Mouse (Mus musculus): ENCODE data around the gene Tnnc2. TPM values are rescaled to one million over a fixed set of nuclear protein-coding genes. Genes with fewer than 3 reads are reported as not detected.

Tnnc2 gene
- polyA plus RNA-seq (2014; fragmentation: Illumina TruSeq; extraction: RNeasy Lipid Tissue Mini Kit (QIAGEN cat#74804); ENCODE audit: low read depth, low replicate concordance) = not detected

GRCm38 (mm10) chr2:164779481-164780086 lies at the start of gene Tnnc2:
Gene Tnnc2 (minus strand): TSS chr2:164779967.

GRCm38 (mm10) chr2:164828437-164828836 lies 48.7 kb upstream of the Tnnc2 start, which contains the start of gene Spata25:
Gene Spata25 (minus strand): TSS chr2:164828537.

GRCm38 (mm10) chr2:164822636-164823165 lies 42.9 kb upstream of the Tnnc2 start, which contains the start of gene Zswim1:
Gene Zswim1 (plus strand): TSS chr2:164822686.

GRCm38 (mm10) chr2:164804533-164805331 lies 25.0 kb upstream of the Tnnc2 start, which contains the start of the genes Acot8 and Zswim3:
Gene Acot8 (minus strand): TSS chr2:164804882.
Gene Zswim3 (plus strand): TSS chr2:164805098.

GRCm38 (mm10) chr2:164785481-164786387 lies 6.0 kb upstream of the Tnnc2 start, which contains the start of gene Snx21:
Gene Snx21 (plus strand): TSS chr2:164785823.

GRCm38 (mm10) chr2:164769258-164770037 lies 10.3 kb downstream of the Tnnc2 start, which contains the start of gene Ube2c:
Gene Ube2c (plus strand): TSS chr2:164769898.

GRCm38 (mm10) chr2:164745843-164746479 lies 33.8 kb downstream of the Tnnc2 start, which contains the start of the genes Wfdc3 and Dnttip1:
Gene Wfdc3 (minus strand): TSS chr2:164745931.
Gene Dnttip1 (plus strand): TSS chr2:164745983.

Other genes with a start within 250 kb of the Tnnc2 start
- gene Wfdc2, start 217.6 kb downstream of the Tnnc2 start, polyA plus RNA-seq (2014; fragmentation: Illumina TruSeq; extraction: RNeasy Lipid Tissue Mini Kit (QIAGEN cat#74804); ENCODE audit: low read depth, low replicate concordance) = 19.6 TPM
- gene Spint3, start 206.5 kb downstream of the Tnnc2 start, polyA plus RNA-seq (2014; fragmentation: Illumina TruSeq; extraction: RNeasy Lipid Tissue Mini Kit (QIAGEN cat#74804); ENCODE audit: low read depth, low replicate concordance) = not detected
- gene Wfdc6a, start 194.5 kb downstream of the Tnnc2 start, polyA plus RNA-seq (2014; fragmentation: Illumina TruSeq; extraction: RNeasy Lipid Tissue Mini Kit (QIAGEN cat#74804); ENCODE audit: low read depth, low replicate concordance) = not detected
- not detected for gene Eppin, start 186.4 kb downstream of the Tnnc2 start, polyA plus RNA-seq (2014; fragmentation: Illumina TruSeq; extraction: RNeasy Lipid Tissue Mini Kit (QIAGEN cat#74804); ENCODE audit: low read depth, low replicate concordance)
- not detected for gene Wfdc6b, start 166.4 kb downstream of the Tnnc2 start, polyA plus RNA-seq (2014; fragmentation: Illumina TruSeq; extraction: RNeasy Lipid Tissue Mini Kit (QIAGEN cat#74804); ENCODE audit: low read depth, low replicate concordance)
- not detected for gene Wfdc8, start 166.3 kb downstream of the Tnnc2 start, polyA plus RNA-seq (2014; fragmentation: Illumina TruSeq; extraction: RNeasy Lipid Tissue Mini Kit (QIAGEN cat#74804); ENCODE audit: low read depth, low replicate concordance)
- 37.6 TPM for gene Wfdc16, start 141.2 kb downstream of the Tnnc2 start, polyA plus RNA-seq (2014; fragmentation: Illumina TruSeq; extraction: RNeasy Lipid Tissue Mini Kit (QIAGEN cat#74804); ENCODE audit: low read depth, low replicate concordance)
- gene Wfdc10, start 123.9 kb downstream of the Tnnc2 start, polyA plus RNA-seq (2014; fragmentation: Illumina TruSeq; extraction: RNeasy Lipid Tissue Mini Kit (QIAGEN cat#74804); ENCODE audit: low read depth, low replicate concordance) = not detected
- gene Wfdc9, start 123.4 kb downstream of the Tnnc2 start, polyA plus RNA-seq (2014; fragmentation: Illumina TruSeq; extraction: RNeasy Lipid Tissue Mini Kit (QIAGEN cat#74804); ENCODE audit: low read depth, low replicate concordance) = not detected
- not detected for gene Wfdc11, start 105.9 kb downstream of the Tnnc2 start, polyA plus RNA-seq (2014; fragmentation: Illumina TruSeq; extraction: RNeasy Lipid Tissue Mini Kit (QIAGEN cat#74804); ENCODE audit: low read depth, low replicate concordance)
- gene Wfdc13, start 94.9 kb downstream of the Tnnc2 start, polyA plus RNA-seq (2014; fragmentation: Illumina TruSeq; extraction: RNeasy Lipid Tissue Mini Kit (QIAGEN cat#74804); ENCODE audit: low read depth, low replicate concordance) = not detected
- not detected for gene Spint4, start 81.5 kb downstream of the Tnnc2 start, polyA plus RNA-seq (2014; fragmentation: Illumina TruSeq; extraction: RNeasy Lipid Tissue Mini Kit (QIAGEN cat#74804); ENCODE audit: low read depth, low replicate concordance)
- not detected for gene Spint5, start 64.7 kb downstream of the Tnnc2 start, polyA plus RNA-seq (2014; fragmentation: Illumina TruSeq; extraction: RNeasy Lipid Tissue Mini Kit (QIAGEN cat#74804); ENCODE audit: low read depth, low replicate concordance)
- 1.2 TPM for gene Wfdc3, start 34.0 kb downstream of the Tnnc2 start, polyA plus RNA-seq (2014; fragmentation: Illumina TruSeq; extraction: RNeasy Lipid Tissue Mini Kit (QIAGEN cat#74804); ENCODE audit: low read depth, low replicate concordance)
- 2.1 TPM for gene Dnttip1, start 34.0 kb downstream of the Tnnc2 start, polyA plus RNA-seq (2014; fragmentation: Illumina TruSeq; extraction: RNeasy Lipid Tissue Mini Kit (QIAGEN cat#74804); ENCODE audit: low read depth, low replicate concordance)
- gene Ube2c, start 10.1 kb downstream of the Tnnc2 start, polyA plus RNA-seq (2014; fragmentation: Illumina TruSeq; extraction: RNeasy Lipid Tissue Mini Kit (QIAGEN cat#74804); ENCODE audit: low read depth, low replicate concordance) = 1.3 TPM
- 1.1 TPM for gene Snx21, start 5.9 kb upstream of the Tnnc2 start, polyA plus RNA-seq (2014; fragmentation: Illumina TruSeq; extraction: RNeasy Lipid Tissue Mini Kit (QIAGEN cat#74804); ENCODE audit: low read depth, low replicate concordance)
- 1.7 TPM for gene Acot8, start 24.9 kb upstream of the Tnnc2 start, polyA plus RNA-seq (2014; fragmentation: Illumina TruSeq; extraction: RNeasy Lipid Tissue Mini Kit (QIAGEN cat#74804); ENCODE audit: low read depth, low replicate concordance)
- gene Zswim3, start 25.1 kb upstream of the Tnnc2 start, polyA plus RNA-seq (2014; fragmentation: Illumina TruSeq; extraction: RNeasy Lipid Tissue Mini Kit (QIAGEN cat#74804); ENCODE audit: low read depth, low replicate concordance) = 1.5 TPM
- 3.4 TPM for gene Zswim1, start 42.7 kb upstream of the Tnnc2 start, polyA plus RNA-seq (2014; fragmentation: Illumina TruSeq; extraction: RNeasy Lipid Tissue Mini Kit (QIAGEN cat#74804); ENCODE audit: low read depth, low replicate concordance)
- not detected for gene Spata25, start 48.6 kb upstream of the Tnnc2 start, polyA plus RNA-seq (2014; fragmentation: Illumina TruSeq; extraction: RNeasy Lipid Tissue Mini Kit (QIAGEN cat#74804); ENCODE audit: low read depth, low replicate concordance)
- 52.2 TPM for gene Ctsa, start 52.9 kb upstream of the Tnnc2 start, polyA plus RNA-seq (2014; fragmentation: Illumina TruSeq; extraction: RNeasy Lipid Tissue Mini Kit (QIAGEN cat#74804); ENCODE audit: low read depth, low replicate concordance)
- gene Neurl2, start 53.5 kb upstream of the Tnnc2 start, polyA plus RNA-seq (2014; fragmentation: Illumina TruSeq; extraction: RNeasy Lipid Tissue Mini Kit (QIAGEN cat#74804); ENCODE audit: low read depth, low replicate concordance) = not detected
- gene Pltp, start 77.7 kb upstream of the Tnnc2 start, polyA plus RNA-seq (2014; fragmentation: Illumina TruSeq; extraction: RNeasy Lipid Tissue Mini Kit (QIAGEN cat#74804); ENCODE audit: low read depth, low replicate concordance) = 0.44 TPM
- 4.1 TPM for gene Pcif1, start 99.3 kb upstream of the Tnnc2 start, polyA plus RNA-seq (2014; fragmentation: Illumina TruSeq; extraction: RNeasy Lipid Tissue Mini Kit (QIAGEN cat#74804); ENCODE audit: low read depth, low replicate concordance)
- gene Zfp335, start 131.8 kb upstream of the Tnnc2 start, polyA plus RNA-seq (2014; fragmentation: Illumina TruSeq; extraction: RNeasy Lipid Tissue Mini Kit (QIAGEN cat#74804); ENCODE audit: low read depth, low replicate concordance) = 0.16 TPM
- 0.40 TPM for gene Mmp9, start 160.8 kb upstream of the Tnnc2 start, polyA plus RNA-seq (2014; fragmentation: Illumina TruSeq; extraction: RNeasy Lipid Tissue Mini Kit (QIAGEN cat#74804); ENCODE audit: low read depth, low replicate concordance)
- gene Slc12a5, start 180.8 kb upstream of the Tnnc2 start, polyA plus RNA-seq (2014; fragmentation: Illumina TruSeq; extraction: RNeasy Lipid Tissue Mini Kit (QIAGEN cat#74804); ENCODE audit: low read depth, low replicate concordance) = 1.7 TPM

Measured in kidney, adult 10 weeks (tissue).